Mouse (Mus musculus) frontal cortex, adult (tissue): ENCODE data around the gene Mttp.
"Not testable (repeated sequence)": the region's sequence is repeated elsewhere in the genome, so short reads cannot be mapped to it uniquely, and the experiment has no call there.

Experiments used
- ATAC-seq: cut with Nextera tagmentation; 2 replicates; pipeline ENCODE4 v1.9.2; 2017; ENCODE audit warnings: mild to moderate bottlenecking, moderate library complexity, mixed read lengths; ENCODE audit not compliant: low TSS enrichment

The Mttp gene

GRCm38 (mm10) chr3:138144642-138145171 is at the start of gene Mttp:
Gene Mttp (minus strand): TSS chr3:138144968.
- ATAC-seq, result peak; percentile 41

DNA sequence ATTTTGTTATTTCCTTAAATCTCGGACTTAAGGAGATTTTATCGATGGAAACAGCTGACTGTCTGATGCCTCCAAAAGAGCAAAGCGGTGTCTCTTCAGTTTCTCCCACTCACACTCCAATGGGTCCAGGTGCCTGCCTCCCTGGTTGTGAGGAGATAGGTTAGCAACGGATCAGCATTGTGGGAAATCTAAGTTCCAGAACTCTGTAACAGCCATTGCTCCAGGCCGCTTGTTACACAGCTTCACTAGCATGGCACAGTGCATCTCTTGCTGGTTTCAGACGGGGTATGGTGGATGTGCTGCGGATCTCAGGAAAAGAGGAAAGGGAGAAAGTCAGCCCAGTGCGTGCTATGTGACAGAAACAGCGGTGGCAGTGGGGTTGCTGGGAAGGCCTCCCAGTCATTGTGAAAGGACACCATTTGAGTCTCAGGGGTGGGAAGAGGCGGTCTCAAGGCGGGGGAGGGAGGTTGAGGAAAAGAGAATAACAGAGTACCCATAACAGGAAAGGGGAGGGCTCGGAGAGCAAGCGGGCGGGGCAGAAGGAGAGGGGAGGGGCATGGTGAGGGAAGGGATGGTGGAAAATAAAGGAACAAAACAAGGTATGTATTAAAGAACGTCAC is 49.0 kb upstream of the Mttp start, which contains the start of gene 4930579F01Rik:
Gene 4930579F01Rik, minus strand, starts transcription at position 143 of the 620 bp plus-strand sequence.
- no peak for ATAC-seq

DNA sequence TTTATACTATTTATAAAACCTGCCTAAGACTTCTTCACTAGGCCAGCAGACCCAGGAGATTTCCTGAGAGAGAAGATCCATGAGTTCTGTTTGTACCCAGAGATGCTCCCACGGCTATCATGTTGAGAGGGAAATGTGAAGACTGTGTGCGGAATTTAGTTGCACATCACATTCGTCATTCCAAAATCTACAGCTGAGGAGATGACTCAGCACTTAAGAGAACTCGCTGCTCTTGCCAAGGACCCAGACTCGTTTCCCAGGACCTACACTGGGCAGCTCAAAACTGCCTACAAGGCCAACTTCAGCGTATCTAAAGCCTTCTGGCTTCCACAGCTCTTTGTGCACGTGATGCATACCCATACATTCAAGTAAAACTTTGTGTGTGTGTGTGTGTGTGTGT is 47.5 kb upstream of the Mttp start:
- ATAC-seq, result peak; percentile 92

DNA sequence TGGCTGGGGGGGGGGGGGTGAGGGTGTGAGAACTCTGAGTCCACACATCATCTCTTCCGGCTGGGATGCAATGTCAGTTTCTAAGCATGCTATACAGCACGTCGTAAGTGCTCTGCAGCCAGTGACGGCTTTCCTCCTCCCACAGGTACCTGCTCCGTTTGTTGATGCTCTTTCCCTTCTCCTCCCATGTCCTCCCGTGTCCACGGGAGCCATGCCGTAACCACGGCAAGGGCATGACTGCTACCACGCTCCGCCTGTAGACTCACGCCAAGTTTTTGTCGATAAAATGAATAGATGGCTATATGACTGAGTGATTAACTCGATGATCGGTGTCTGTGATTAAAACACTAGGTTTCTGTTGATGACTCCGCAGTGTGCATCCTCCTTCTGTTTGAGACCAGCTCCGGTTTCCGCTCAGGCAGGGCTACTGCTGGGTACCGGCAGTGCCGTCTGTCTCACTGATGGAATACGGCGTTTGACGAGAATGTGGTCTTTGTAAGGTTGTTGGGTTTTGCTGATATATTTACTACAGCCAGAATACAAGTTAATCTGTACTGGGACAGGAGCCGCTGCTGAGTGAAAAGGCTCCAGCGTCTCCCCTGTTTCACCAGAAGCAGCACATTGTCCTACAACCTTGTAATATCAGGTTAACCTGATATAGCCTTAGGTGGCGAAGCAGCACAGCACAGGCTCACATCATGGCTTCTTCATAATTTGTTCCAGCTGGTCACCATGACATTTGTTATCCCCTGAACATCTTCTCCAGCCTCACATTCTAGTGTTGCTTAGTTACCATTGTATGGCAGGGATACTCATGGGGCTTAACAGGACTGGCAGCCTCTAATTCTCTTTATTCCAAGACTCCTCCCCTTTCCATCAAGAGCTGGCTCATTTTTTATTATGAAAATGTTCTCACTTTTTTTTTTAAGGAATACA is 41.5 kb upstream of the Mttp start:
- no peak for ATAC-seq

- ATAC-seq, result no peak
Measured at GRCm38 (mm10) chr3:138185290-138185689, 40.5 kb upstream of the Mttp start.

DNA sequence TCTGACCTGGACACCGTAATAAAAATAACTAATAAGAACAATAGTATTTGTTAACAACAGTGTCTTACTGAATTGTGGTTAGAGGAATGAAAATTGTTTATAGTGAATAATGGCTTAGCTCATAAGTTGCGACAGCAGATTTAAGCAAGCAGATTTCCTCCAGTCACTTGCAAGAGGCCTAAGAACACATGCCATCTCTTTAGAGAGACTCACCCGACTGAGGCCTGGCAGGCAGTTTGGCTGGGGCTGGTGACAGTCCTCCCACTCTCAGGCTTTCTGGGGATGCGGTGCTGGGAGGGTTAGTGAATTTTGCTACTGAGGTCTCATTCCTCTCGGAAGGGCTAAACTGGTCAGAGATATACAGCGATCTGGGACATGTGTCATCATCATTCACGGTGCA is 38.6 kb upstream of the Mttp start:
- no peak for ATAC-seq

GRCm38 (mm10) chr3:138182019-138182418 is 37.3 kb upstream of the Mttp start:
- ATAC-seq, result no peak

DNA sequence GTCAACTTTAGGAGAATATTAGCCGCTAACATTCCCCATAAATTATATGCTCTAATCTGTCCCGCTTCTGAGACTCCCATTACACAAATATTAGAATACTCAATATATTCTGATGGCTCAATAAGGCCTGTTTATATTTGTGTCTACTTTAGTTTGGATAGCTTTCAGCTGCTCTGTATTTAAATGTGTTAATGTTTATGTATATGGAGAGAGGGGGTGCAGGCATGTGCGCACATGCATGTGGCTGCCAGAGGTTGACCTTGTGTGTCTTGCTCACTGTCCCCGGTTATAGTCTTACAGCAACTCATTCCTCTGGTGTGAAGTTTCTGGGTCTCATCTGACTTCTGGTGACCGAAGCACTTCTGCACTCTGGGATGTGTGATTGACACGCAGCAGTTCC is 30.8 kb upstream of the Mttp start:
- ATAC-seq, result no peak

DNA sequence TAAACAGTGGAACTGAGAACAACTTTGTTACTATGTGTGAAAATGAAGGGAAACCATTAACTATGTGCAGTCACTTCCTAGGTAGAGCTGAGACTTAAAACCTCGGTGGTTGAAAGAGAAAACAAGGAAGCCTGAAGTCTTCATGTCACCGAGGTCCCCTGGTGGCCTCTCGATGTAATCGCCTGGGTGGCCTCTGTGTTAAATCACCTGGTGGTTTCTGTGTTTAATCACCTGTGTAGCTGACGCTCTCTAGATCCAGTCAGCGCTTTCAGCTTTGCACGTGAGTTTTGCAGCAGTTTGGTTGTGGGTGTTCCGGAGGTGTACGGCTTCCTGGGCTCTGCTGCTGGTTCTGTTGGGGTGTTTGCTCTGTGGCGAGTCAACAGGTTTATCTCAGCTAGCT is 28.5 kb upstream of the Mttp start:
- ATAC-seq, result no peak

DNA sequence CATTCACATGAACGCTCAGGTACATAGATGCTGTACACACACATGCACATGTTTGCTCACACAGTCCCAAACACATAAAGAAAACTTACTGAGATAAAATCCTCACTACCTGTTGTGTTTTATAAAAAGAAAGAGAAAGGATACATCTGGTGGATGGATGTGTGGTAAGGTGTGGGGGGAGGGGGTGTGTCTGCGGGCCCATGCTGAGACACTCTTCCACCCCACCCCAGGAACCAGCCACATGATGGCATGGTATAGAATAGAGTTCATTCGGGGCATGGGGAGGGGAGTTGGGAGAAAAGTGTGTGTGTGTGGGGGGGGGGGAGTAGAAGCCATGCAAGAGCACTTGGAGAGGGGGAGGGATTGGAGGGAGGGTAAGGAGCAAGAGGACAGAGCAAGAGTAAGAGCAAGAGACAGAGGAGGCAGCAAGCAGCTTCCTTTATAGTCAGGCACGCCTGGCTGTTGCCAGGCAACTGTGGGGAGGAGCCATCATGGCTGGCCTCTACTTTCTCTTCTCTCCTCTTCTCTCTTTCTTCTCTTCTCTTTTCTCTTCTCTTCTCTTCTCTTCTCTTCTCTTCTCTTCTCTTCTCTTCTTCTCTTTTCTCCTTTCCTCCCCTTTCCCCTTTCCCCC is 17.9 kb upstream of the Mttp start:
- no peak for ATAC-seq

GRCm38 (mm10) chr3:138161623-138162022 is 16.9 kb upstream of the Mttp start:
- ATAC-seq, result no peak

GRCm38 (mm10) chr3:138156651-138157050 is 11.9 kb upstream of the Mttp start:
- no peak for ATAC-seq

GRCm38 (mm10) chr3:138155062-138155461 is 10.3 kb upstream of the Mttp start:
- ATAC-seq, result no peak

GRCm38 (mm10) chr3:138148811-138149210 is 4.0 kb upstream of the Mttp start:
- no peak for ATAC-seq

DNA sequence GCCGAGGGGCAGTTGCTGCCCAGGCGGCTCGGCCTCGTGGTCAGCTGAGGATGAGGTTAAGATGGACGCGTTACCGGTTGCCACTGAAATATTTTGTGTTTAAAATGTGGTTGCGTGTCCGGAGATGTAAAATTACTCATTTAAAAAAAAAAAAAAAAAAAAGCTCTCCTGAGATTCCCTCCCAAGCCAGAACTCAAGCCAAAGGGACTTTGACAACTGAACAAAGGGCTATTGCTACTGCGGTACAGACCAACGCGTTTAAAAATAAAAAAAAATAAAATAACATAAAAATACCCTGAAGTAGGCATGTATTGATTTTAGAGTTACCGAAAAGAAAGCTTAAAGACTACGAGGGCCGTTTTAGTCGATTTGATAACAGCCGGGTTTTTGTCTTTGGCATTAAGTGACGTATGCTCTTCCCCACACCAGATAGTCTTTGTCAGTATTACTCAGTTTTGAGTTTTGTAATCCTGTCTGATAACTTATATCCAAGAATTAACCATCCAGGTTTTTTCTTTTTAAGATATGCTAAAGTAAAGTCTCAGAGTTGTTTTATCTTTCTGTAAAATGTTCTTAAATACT is 617 bp downstream of the Mttp start:
- ATAC-seq, result no peak

DNA sequence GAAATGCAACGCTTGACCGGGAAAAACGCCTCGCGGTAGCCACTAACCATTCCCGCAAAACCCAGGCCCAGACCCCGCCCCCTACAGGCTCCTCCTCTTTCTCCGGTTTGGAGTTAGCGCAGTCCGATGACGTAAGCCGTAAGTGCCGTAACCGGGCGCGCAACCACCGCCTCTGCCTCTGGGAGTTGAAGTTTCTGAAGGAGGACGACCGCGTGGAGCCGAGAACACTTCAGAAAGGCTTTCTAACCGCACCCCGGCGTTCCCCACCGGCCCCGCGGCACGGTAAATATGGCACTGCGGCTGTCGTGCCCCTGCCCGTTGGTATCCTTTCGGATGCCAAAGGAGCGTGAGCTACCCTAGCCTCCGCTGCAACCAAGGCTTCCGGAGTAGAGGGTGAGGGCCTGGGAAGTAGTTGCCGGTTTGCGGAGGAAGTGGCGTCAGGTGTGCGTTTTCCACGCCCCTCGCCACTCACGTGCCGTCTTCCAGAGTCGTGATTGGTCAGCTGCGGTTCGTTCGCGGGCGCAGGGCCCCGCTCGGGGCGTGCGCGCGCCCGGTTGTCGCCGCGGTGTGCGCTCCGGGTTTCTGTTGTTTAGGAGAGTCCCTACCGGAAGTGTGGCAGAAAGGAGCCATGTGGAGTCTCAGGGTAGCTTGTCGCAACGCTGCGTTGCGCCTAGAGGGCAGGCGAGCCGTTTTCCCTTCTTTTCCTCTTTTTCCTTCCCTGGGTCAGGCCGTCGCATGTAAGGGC is 1.3 kb downstream of the Mttp start, which contains the start of gene Trmt10a:
Gene Trmt10a, plus strand, starts transcription at position 134 of the 745 bp plus-strand sequence.
- peak; percentile 95 for ATAC-seq

DNA sequence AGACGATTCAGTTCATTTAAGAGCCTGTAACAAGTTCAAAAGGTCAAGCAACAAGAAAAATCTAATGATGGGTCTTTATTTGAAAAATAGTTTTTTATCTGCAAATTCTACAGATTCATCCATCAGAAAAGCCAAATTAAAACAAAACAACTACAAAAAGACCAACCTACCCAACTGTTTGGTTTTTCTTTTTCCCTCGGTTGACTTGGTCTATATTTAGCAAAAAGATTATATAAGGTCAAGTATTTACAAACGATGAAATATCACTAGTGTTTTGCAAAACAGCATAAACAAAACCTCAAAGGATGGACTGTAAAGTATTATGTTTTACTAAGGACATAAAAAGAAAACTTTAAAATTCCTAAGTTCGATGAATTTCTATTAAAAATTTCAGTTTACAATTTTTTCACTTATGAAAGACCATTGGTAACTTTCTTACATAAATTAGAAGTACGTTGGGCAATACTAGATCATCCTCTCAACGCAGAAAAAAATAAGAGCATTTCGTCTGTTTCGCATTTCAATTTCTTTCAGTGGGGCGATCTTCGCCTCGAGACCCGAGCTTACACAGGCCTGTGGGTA is 1.9 kb downstream of the Mttp start:
- no peak for ATAC-seq

GRCm38 (mm10) chr3:138142052-138142732 is 2.6 kb downstream of the Mttp start:
- no peak for ATAC-seq

DNA sequence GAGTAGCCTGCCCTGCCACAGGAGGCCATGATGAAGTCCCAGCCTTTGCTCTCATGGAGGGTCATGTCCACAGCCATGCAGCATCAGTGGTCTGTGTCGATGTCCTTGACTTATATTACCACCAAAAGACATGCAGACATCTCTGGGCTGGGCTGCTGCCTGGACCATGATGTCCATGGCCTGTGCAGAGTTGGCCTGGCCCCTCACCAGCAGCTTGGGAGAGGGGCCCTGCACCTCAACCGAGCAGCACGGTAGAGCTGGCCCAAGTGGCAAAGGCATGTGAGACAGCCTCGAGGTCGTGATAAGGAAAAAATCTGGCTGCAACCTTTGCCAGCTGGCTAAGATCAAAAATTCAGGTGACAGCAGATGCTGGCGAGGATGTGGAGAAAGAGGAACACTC is 5.1 kb downstream of the Mttp start:
- no peak for ATAC-seq

DNA sequence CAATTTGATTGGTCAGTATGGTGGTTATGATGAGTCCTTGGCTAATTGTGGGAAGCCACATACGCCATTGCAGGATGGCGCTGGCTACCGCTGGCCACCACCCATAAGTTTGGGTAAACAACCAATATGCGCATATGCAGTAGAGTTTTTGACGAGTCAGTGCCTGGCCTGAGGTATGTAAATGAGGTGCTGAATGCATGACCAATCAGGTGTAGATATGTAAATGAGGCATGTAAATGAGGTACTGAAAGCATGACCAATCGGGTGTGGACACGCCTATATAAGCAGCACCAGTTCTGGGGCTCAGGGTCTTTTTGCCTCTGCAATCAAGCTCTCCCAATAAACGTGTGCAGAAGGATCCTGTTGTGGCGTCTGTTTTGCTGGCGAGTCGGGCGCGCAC is 6.6 kb downstream of the Mttp start:
- not testable (repeated sequence) for ATAC-seq
